Mouse (Mus musculus) induced T-regulatory cell, adult 2 months (primary cell): ENCODE measurements around the gene Ddx58.
A peak's percentile ranks its signal among the peaks of the same experiment; 100 is the strongest.

Experiments
- DNase-seq: peaks from one replicate; pipeline ENCODE4 v3.0.0-alpha.2; 2012; ENCODE audit warnings: low read depth

Gene Ddx58

GRCm38 (mm10) chr4:40239409-40240271, at the start of gene Ddx58:
Gene Ddx58, minus strand, starts transcription at chr4:40239828.
- DNase-seq, result peak; percentile 85

GRCm38 (mm10) chr4:40289046-40289445, 49.4 kb upstream of the Ddx58 start:
- no peak for DNase-seq

- no peak for DNase-seq
Observed at GRCm38 (mm10) chr4:40287415-40287814, 47.8 kb upstream of the Ddx58 start.

DNA sequence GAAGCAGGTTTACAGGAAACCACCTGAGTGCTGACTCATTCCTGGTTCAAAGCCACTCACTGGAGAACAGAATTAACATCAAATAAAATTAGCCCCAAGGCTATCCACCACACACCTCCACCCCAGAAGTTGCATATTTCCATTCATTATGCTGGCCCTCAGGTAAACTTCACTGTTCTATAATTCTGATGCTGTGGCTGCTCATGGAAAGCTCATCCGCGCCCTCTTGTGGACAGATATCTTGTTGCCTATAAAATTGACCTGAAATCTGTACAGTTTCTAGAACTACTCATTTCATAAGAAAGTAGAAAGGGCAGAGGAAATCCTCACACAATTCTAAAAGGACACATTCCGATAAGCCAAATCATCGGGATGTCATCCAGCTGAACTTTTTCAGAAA, 46.0 kb upstream of the Ddx58 start:
- peak; percentile 86 for DNase-seq

- peak; percentile 97 for DNase-seq
Observed at GRCm38 (mm10) chr4:40279276-40279900, 39.8 kb upstream of the Ddx58 start, which contains the start of gene Ndufb6. Gene Ndufb6, minus strand, starts transcription at chr4:40279421.

DNA sequence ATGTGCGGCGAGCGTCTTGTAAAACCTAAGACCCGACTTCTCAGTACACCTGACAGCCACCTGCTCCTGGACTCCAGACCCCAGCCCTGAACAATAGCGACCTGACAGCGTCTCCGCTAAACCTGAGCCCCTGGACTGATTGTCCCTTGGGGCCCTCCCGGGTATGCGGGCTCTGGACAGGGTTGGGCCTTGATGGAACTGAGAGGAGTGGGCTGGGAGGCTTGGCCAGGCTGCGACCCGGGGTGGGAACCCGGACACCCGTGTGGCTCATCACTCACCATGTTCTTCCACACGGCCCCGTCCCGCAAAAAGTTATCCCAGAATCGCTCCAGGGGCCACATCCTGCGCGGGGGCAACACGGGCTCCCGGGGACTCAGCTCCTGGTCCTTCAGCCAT, 39.2 kb upstream of the Ddx58 start:
- DNase-seq, result no peak

DNA sequence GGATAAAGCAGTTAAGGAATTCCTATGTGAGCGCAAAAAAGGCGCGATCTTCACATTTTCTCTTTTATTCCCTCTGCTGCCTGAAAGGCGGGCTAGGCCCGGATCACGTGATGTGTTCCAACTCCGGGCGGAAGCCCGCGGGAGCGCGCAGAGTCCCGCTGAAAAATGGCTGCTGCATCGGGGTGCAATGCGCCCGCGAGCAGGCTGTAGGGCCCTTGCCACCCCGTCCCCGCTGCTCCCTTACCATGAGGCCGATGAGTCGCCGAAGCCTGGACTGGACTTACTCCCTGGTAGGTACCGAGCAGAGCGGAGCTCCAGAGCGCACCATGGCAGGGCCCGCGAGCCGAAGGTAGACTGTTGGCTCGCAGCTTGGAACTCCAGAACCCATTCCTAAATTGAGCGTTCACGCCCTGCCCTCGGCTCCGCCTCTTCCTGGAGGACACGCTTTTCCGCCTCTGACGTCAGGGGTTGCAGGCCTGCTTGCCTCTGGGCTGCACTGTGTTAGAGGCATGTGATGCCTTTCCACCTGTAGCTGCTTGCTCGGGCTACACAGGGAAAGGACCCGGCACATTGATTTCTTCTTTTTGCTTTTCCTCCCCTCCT, 29.9 kb upstream of the Ddx58 start, which contains the start of the genes Smim27 and Topors:
TSS of gene Smim27 (plus strand) at position 150 of the 603 bp plus-strand sequence.
TSS of gene Topors (minus strand) at position 421 of the 603 bp plus-strand sequence.
- DNase-seq, result peak; percentile 98

DNA sequence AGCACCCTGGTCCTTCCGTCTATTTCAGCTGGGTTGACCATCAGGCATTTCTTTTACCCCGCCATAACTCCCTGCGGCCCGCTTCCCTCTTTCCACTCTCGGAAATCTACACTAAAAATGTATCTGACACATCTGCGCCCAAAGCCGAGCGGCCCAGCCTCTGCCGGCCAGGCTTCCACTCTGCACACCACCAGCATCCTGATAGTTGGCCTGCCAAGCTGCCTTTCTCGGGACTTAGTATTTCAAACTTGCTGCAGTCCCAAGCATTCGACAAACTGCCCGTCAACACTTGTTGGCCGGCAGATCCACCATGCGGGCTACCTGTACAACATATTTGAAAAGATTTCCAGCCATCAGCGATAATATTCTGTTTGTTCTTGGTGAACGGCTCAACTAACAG, 29.2 kb upstream of the Ddx58 start:
- DNase-seq, result peak; percentile 70

- peak; percentile 94 for DNase-seq
Observed at GRCm38 (mm10) chr4:40268204-40268813, 28.7 kb upstream of the Ddx58 start.

GRCm38 (mm10) chr4:40267681-40268080, 28.1 kb upstream of the Ddx58 start:
- DNase-seq, result no peak

DNA sequence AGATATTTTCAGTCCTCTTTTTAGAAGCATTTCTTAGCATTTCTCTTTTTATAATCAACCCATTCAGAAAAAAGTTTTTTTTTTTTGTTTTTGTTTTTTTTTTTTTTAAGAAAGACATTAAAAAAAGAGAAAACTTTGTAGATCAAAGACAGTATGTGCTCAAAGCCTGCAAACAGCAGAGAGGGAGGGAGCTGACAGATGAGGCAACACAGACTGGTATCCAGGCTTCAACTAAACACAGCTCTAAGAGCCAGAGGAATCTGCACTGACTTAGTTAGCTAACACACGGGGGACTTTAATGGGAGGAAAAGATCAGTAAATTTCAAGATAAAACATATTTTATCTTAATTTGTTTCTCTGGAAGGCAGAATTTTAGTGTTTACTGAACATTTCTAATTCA, 24.7 kb upstream of the Ddx58 start:
- DNase-seq, result no peak

GRCm38 (mm10) chr4:40254385-40255103, 14.9 kb upstream of the Ddx58 start:
- no peak for DNase-seq

GRCm38 (mm10) chr4:40253766-40254165, 14.1 kb upstream of the Ddx58 start:
- no peak for DNase-seq

DNA sequence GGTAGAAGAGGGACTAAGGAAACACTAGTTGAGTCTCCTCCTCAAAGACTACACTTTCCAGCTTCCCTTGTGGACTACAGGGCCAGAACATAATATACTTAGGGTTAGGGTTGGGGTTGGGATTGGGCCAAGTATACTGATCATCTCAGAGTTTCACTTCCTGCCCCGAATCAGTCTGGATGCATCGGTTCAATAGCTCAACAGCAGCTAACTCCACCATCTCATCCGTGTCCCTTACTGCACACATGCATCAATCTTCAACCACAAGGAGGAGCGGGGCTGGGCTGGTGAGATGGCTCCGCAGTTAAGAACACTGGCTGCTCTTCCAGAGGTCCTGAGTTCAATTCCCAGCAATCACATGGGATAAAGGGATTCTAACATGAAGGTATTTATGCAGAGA, 11.4 kb upstream of the Ddx58 start:
- no peak for DNase-seq

DNA sequence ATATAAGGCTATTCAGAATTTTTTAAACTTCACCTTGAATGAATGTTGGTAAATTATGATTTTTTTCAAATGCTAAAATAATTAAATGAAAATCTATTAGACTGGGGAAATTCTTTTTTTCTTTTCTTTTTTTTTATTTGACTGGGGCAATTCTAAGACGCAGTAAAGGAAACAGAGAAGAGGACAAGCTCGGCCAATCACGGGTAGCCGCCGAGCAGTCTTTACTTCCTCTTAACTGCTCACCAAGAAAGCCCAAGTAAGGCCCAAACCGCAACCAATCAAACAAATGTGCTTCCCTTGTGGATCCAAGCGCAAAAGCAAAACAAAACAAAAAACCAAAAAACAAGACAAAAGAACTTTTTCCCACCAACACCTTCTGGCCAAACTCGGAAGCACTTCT, 4.4 kb upstream of the Ddx58 start:
- DNase-seq, result no peak

DNA sequence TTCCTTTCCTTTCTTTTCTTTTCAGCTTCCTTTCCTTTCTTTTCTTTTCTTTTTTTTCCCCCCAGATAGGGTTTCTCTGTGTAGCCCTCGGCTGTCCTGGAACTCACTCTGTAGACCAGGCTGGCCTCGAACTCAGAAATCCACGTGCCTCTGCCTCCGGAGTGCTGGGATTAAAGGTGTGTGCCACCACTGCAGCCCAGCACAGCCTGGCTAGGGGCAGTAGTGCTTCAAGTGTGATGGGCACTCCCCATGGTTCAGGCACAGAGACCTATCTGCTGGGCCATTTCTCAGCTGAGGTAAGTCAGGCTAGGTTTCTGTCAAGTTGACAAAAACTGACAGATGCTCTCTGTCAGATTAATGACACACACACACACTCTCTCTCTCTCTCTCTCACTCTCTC, 3.4 kb upstream of the Ddx58 start:
- DNase-seq, result no peak

DNA sequence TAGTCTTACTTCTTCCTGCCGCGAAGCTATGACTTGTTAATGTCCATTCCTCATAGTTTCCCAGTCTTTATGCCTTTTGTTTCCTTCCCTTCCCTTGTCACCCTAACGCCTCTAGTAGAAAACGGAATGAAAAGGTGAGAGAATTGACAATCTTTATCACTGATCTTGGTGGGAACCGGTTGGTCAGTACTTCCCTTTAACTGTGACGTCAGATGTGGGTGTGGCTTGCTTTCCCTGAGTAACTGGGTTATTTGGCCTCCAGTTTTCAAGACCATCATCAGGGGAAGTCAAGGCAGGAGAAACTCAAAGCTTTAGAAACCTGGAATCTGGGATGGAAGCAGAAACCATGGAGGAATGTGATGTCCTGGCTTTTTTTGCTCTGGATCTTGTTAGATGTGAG, 2.3 kb upstream of the Ddx58 start:
- DNase-seq, result peak; percentile 41

DNA sequence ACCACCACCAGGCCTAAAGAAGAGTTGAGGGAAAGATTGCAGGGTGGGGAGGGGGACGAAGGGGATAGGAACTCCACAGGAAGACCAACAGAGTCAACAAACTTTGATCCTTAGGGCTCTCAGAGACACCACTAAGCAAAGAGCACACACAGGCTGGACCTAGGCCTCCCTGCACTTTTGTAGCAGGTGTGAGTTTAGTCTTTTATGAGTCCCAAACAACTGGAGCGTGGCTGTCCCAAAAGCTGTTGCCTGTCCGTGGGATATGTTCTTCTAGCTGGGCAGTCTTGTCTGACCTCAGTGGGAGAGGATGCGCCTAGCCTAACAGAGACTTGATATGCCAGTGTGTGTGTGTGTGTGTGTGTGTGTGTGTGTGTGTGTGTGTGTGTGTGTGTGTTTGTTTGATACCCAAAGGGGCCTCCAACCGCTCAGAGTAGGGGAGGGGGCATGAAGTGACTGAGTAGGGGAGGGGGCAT, 680 bp upstream of the Ddx58 start:
- peak; percentile 44 for DNase-seq

DNA sequence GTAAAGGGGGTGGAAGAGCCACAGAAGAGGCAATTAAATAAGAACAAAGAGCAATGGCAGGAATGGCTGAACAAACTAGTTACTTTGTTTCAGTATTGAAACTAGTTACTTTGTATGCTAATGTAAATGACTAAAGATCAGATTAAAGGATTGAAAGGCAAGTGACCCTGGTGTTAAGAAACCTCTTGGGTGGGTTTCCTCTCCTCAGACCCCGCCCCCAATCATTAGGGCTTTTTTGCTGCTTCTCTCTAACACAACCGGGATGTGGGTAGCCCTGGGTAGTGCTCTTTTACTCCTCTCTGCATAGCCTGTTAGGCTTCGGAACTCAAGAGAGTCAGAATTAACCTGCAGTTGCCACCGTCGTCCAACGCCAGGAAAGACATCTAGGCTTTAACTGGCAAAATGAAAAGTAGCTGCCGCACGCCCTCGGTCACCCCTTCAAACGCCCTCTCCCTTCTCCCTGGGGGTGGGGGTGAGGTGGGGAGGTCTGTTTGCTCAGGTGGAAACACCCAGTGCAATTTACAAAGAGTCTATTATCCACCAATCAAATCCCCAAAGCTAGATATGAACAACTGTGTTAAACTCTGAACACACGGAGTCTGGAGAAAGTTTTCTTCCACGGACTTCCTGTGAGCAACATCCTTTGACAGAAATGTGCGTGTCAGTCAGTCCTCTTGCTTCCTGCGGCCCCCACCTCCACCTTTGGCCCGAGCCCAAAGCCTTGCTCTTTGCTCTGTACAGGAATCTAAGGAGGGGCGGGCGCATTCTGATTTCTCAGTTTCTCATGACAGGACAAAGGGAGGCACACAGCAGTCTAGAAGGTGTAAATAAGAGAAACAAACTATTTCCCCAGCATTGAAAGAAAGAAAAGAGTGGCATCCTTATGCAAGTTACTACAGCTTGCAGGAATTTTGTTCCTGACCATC, 882 bp downstream of the Ddx58 start:
- DNase-seq, result peak; percentile 77

DNA sequence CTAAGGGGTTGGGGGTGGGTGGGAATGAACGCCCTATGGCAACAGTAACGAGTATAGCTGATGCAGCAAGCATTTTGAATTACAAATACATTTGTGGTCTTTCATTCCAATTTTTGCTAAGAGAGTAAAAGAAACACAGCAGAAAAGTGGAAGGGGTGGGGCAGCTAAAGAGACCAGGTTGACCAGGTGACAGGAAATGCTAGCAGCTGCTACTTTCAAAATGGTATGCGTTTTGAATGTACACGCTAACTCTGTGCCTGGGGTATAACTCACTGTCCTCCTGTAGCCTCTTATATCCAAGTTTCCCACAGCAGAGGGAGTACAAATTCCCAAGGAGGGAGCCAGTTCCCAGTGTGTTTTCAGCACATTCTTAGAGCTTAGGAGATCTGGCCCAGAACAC, 2.8 kb downstream of the Ddx58 start:
- peak; percentile 39 for DNase-seq
